Mouse (Mus musculus): ENCODE measurements at regions not wholly inside any gene's neighbourhood (a gene's known extent, or its start where the extent isn't known, plus 50 kb on each side); places are given as distances from the start of the nearest gene placed in this dataset.

GRCm38 (mm10) chr3:16107492-16107891 lies 101.3 kb upstream of the Gm5150 start:
- TF ChIP-seq CTCF (conservative IDR thresholded peaks at IDR 0.05; ENCODE audit: insufficient read depth, insufficient read length, low read depth, low read length) = no peak
- no peak for TF ChIP-seq POLR2A (IDR thresholded peaks at IDR 0.05; ENCODE audit: low read depth, low read length)
